Mouse (Mus musculus) large intestine, adult 2 months (tissue): ENCODE results near the gene Snx18. TPM values are rescaled to one million over a fixed set of nuclear protein-coding genes. Genes with fewer than 3 reads are reported as not detected.
A peak's percentile ranks its signal among the peaks of the same experiment; 100 is the strongest.

Experiments
- DNase-seq: peaks from one replicate; pipeline ENCODE4 v3.0.0-alpha.2; 2012; ENCODE audit warnings: low read depth, low spot score
- WGBS: fragments of 180-500 bp; shearing (Covaris S2); methylation state at CpG from one replicate; pipeline ENCODE4 v1.1.7; 2018; 5-methylcytosine and 5-hydroxymethylcytosine counted together
- polyA plus RNA-seq: library from polyadenylated mRNA; depleted of rRNA; stranded (reverse); fragments of >200 nt; gene quantifications from 2 replicates; pipeline ENCODE4 v1.2.3, GENCODE M21; 2012; rRNA removed

Snx18 gene
- polyA plus RNA-seq, result 7.2 and 10.2 TPM in 2 replicates

- peak; percentile 57 for DNase-seq
- WGBS, result under 1% methylated on average over 119 of the region's 119 CpGs
Measured at GRCm38 (mm10) chr13:113617891-113618823, at the start of gene Snx18. Gene Snx18, minus strand, starts transcription at chr13:113618564.

- 65% methylated on average over 7 of the region's 7 CpGs for WGBS
- DNase-seq, result no peak
Measured at GRCm38 (mm10) chr13:113663883-113664282, 45.5 kb upstream of the Snx18 start.

- no peak for DNase-seq
- WGBS, result 51% methylated on average over 28 of the region's 28 CpGs
Measured at GRCm38 (mm10) chr13:113663151-113663779, 44.9 kb upstream of the Snx18 start, which contains the start of gene Hspb3. Gene Hspb3, minus strand, starts transcription at chr13:113663676.

- 67% methylated on average over 7 of the region's 7 CpGs for whole genome bisulfite sequencing
- DNase-seq, result no peak
Measured at GRCm38 (mm10) chr13:113661826-113662271, 43.5 kb upstream of the Snx18 start.

- DNase-seq, result no peak
- 87% methylated on average over 9 of the region's 9 CpGs for WGBS
Measured at GRCm38 (mm10) chr13:113660576-113661310, 42.4 kb upstream of the Snx18 start.

GRCm38 (mm10) chr13:113657204-113657603, 38.8 kb upstream of the Snx18 start:
- DNase-seq, result no peak
- WGBS, result 81% methylated on average over 7 of the region's 7 CpGs

GRCm38 (mm10) chr13:113656639-113657038, 38.3 kb upstream of the Snx18 start:
- 78% methylated on average over 4 of the region's 4 CpGs for WGBS
- DNase-seq, result no peak

GRCm38 (mm10) chr13:113655511-113655910, 37.1 kb upstream of the Snx18 start:
- DNase-seq, result no peak
- WGBS, result 93% methylated on average over 4 of the region's 4 CpGs

- DNase-seq, result no peak
- 76% methylated on average over 11 of the region's 11 CpGs for WGBS
Measured at GRCm38 (mm10) chr13:113640944-113641597, 22.7 kb upstream of the Snx18 start.

GRCm38 (mm10) chr13:113638914-113639313, 20.6 kb upstream of the Snx18 start:
- no peak for DNase-seq
- 23% methylated on average over 7 of the region's 7 CpGs for WGBS

- DNase-seq, result no peak
- WGBS, result 67% methylated on average over 17 of the region's 17 CpGs
Measured at GRCm38 (mm10) chr13:113635799-113636222, 17.4 kb upstream of the Snx18 start.

GRCm38 (mm10) chr13:113634732-113635481, 16.5 kb upstream of the Snx18 start:
- WGBS, result 59% methylated on average over 15 of the region's 15 CpGs

GRCm38 (mm10) chr13:113632506-113632905, 14.1 kb upstream of the Snx18 start:
- no peak for DNase-seq
- 53% methylated on average over 6 of the region's 6 CpGs for WGBS

More at GRCm38 (mm10) chr13:113634732-113635481, 16.5 kb upstream of the Snx18 start:
- DNase-seq, result no peak

GRCm38 (mm10) chr13:113627601-113628000, 9.2 kb upstream of the Snx18 start:
- no peak for DNase-seq
- 73% methylated on average over 8 of the region's 8 CpGs for WGBS

- 69% methylated on average over 8 of the region's 8 CpGs for WGBS
- DNase-seq, result no peak
Measured at GRCm38 (mm10) chr13:113622865-113623255, 4.5 kb upstream of the Snx18 start.

- 41% methylated on average over 11 of the region's 11 CpGs for WGBS
Measured at GRCm38 (mm10) chr13:113622122-113622864, 3.9 kb upstream of the Snx18 start.

GRCm38 (mm10) chr13:113619003-113619402, 639 bp upstream of the Snx18 start:
- no peak for DNase-seq
- WGBS, result 30% methylated on average over 9 of the region's 9 CpGs

More at GRCm38 (mm10) chr13:113622122-113622864, 3.9 kb upstream of the Snx18 start:
- DNase-seq, result no peak

- DNase-seq, result no peak
- WGBS, result 20% methylated on average over 49 of the region's 49 CpGs
Measured at GRCm38 (mm10) chr13:113617338-113617890, 950 bp downstream of the Snx18 start.
